Mouse (Mus musculus) gastrocnemius, postnatal 25 days (tissue): ENCODE data around the gene Aunip. TPM values are rescaled to one million over a fixed set of nuclear protein-coding genes. Genes with fewer than 3 reads are reported as not detected.
A peak's percentile ranks its signal among the peaks of the same experiment; 100 is the strongest.
"Not testable (repeated sequence)": the region's sequence is repeated elsewhere in the genome, so short reads cannot be mapped to it uniquely, and the experiment has no call there.

Source experiments
- DNase-seq: peaks from one replicate; pipeline ENCODE4 v3.0.0; 2022
- total RNA-seq, 2 experiments: library from RNA; stranded (reverse); gene quantifications; 1 replicate in 1 of 2; 2 replicates in 1 of 2; pipeline ENCODE4 v1.2.3; 2021

Gene Aunip
- total RNA-seq, 2 experiments from 2014 or later, result not detected

DNA sequence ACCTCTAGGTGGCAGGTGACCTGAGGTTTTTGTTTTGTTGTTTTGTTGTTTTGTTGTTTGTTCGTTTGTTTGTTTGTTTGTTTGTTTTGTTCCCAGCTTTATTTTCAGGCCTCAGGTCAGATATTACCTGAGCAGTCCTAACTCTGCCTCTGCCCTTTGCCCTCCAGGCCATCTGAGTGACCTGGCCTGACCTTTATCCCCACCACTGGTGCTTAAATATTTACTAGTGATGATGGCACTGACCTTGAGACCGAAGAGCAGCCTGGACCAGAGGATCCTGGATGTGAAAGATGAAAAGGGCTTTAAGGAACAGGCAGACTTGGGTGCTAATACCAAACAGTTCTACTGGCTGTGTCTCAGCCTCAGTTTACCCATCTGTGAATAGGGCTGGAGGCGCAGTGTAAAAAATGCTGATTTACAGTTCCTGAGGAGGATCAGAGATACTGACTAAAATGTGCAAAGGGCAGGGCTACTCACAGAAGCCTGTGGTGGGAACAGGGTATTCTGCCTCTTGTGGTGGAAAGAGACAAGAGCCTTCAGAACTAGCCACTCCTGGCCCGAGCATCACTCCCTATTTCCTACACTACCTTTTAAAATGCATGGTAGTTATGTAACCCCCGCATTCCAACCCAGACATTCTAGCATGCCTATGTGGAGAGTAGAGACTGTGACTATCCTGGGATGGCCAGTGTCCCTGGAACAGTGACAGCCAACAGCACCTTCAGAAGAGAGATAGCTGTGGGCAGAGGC is 25.5 kb upstream of the Aunip start:
- DNase-seq, result no peak

DNA sequence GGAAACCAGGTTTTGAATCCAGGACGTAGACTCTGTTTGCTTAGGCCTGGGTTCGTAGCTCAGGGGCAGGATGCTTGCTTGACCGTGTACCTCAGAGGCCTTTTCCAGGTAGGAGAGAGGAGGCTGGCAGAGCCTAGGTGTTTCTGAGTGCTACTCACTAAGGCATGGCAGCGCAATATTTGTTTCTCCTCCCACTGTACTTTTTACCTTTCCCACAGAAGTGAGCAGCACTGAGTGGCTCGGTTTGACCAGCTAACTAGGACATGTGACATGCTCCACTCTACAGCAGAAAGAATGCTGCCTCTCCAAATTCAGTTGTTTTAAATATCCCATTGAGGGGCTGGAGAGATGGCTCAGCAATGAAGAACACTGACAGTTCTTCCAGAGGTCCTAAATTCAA is 22.6 kb upstream of the Aunip start:
- no peak for DNase-seq

DNA sequence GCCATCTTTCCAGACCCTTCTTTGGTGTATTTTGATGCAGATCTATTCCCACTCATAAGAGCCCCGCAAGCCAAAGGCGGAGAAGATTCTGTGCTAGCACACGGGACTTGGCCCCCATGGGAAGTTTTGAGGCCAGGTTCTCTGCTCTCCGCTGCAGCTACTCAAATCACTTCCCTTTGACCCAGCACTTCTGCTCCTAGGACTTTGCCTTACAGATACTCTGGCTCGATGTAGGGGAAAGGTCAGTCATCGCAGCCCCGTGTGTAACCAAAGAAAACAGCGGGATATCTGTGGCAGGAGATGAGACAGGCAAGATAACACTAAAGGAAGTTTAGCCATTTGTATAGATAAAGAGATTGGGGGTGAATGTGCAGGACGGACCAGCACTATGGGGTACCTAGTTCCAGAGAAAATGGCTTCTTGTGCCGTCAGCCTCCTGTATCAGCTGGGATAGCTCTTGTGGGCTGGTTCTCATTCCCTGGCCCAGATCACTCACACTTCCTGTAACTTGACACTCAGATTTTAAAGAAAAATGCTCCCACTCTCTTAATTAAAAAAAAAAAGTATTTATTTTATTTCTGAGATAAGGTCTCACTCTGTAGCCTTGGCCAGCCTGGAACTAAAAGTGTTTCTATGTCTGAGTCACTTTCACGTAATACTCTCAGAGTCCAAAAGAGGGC is 20.7 kb upstream of the Aunip start:
- DNase-seq, result no peak

DNA sequence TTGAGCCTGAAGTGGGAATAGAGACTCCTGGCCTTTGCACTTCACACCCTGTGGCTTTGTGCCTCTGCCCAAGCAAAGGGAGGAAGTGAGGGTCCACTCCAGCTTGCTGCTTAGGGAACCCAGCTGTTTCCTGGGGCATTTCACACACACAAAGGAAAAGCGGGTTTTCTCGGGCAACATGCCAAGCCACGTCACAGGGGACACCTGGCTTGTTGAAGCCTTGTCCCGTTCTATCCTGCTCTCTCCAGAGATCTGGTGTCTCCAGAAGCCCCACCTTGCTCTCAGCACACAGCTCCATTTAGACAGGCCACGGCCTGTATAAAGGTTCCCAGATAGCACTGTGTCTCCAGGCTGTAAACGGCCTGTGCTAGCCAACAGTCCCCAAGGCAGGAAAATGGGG is 19.1 kb upstream of the Aunip start:
- no peak for DNase-seq

DNA sequence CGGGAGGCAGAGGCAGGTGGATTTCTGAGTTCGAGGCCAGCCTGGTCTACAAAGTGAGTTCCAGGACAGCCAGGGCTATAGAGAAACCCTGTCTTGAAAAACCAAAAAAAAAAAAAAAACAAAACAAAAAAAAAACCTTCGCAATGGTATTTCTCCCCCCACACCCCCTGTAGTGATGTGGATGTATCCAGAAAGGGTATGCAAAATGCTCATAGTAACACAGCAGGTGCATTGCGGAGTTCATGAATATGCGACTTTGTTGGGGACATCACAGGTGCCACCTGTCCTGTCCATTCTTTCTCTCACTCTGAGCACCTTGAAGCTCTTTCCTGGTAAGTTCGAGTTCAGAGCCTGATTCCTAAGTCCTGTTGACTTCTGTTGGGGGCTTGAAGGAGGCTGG is 16.6 kb upstream of the Aunip start:
- DNase-seq, result not testable (repeated sequence)

DNA sequence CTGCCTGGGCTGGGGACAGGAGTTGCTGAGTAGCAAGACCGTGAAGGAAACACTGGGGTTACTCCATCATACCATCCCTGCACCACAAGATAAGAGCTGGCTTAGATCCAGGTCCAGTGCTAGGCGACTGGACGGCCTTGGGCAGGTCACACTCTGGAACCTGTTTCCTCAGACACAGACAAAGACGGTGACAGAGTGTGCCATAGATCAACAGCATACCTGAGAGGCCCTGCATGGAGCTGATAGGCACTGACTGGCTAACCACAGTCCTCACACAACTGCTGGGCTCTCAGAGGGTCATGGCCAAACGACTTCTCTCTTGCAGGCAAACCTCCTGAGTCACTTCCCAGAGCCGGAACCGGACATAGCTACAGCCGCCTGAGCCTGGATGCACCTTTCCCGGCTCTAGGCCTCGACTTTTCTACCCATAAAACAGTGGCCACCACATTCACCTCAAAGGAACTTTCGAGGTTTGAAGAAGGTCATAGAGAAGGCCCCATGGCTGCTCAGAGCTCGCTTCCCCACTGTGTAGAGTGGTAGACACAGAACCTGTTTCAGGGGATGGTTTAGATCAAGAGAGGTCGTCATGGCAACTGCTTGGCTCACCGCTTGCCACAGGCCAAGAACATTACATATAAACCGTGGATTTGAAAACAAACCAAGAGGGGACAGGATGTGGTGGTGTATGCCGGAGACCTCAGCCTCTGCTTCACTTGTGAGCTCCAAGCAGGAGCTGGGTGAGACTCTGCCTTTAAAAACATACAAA is 15.8 kb upstream of the Aunip start:
- DNase-seq, result no peak

DNA sequence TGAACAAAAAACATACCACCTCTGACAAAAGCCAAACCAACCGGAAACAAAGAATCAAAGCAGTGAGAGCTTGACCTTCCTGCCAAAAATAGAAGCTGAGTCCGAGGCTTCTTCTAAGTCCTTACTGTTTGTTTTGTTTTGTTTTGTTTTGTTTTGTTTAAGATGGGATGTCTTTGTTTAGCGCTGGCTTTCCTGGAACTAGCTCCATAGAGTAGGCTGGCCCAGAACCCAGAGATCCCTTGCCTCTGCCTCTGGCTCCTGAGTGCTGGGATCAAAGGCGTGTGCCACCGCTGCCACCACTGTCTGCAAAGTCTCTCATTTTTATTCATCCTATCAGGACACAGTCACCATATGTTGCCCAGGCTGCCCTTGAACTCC is 15.3 kb upstream of the Aunip start:
- DNase-seq, result no peak

DNA sequence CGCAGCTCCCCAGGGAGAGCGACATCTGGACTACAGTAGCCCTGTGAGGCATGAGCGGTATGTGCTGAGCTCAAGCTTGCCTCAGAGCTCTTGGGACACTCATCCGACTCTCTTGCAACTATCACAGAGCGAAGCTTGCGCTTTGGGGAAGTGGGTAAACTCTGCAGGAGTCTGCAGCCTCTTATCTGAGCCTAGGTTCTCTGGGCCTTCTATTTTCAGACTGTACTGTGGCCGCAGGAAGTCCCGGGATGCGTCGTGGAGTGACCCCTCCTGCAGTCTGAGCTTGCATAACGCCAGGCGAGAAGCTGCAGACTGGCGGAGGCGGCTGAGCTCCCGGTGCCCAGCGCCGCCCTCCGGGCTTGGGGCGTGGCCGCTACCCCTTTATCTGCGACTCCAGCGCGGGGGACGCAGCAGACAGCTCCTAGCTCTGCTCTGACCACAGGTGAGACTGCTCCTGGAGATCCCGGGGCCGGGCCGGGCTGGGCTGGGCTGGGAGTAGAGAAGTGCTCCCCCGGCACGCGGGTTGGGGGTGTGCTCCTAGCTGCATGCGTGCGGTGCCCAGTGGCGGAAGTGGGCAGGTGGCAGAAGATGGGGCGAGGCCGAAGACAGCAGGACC is 14.1 kb upstream of the Aunip start, which contains the start of gene Paqr7:
Paqr7 (plus strand) TSS at position 103 of the 616 bp plus-strand sequence.
- DNase-seq, result peak; percentile 78

DNA sequence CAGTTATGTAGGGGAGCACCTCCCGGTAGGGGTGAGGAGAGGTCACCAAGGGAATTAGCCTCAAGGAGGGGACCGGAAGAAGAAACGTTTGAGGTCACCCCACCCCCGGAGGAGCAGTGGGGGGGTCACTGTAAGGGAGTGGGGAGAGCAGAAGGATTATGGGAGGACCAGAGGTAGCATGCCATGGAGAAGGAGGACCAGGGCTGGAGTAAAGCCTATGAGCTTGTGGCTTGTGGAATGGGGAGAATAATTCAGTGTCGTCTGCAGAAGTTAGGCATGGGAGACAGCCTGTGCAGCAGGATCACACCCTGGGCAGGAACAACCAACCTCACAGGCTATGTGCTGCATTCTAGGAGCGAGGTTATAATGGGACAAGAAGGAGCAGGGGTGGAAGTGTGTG is 13.6 kb upstream of the Aunip start:
- no peak for DNase-seq

DNA sequence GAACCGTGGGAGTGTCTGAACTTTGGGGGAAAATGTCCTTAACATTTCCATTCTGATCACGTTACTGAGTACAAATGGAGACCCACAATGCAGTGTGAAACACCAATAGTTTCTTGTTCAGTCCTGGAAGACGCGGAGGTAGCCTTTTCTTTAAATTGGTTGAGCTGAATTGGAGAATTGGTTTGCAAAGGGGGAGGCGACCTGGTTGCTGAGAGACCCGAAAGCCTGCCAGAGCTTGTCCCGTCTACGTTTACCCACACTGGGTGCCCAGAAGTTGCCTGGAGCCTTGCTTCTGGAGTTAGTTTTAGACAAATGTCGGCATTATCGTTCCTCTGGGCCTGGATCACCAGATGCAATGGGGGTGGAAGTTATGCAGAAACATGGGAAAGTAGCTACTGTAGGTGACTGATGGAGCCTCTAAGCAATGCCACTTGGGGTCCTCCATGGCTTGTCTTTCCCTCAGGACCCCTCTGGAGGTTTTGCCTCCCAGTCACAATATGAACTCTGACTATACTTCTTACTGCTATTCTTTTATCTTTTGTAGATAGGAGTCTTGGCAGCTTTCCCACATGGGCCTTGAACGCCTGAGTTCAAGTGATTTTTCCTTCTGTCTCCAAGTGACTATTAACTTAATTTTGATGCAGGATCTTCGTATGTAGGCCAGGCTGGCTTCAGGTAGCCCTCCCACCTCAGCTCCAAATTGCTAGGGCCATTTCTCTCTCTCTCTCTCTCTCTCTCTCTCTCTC is 12.6 kb upstream of the Aunip start:
- DNase-seq, result no peak

DNA sequence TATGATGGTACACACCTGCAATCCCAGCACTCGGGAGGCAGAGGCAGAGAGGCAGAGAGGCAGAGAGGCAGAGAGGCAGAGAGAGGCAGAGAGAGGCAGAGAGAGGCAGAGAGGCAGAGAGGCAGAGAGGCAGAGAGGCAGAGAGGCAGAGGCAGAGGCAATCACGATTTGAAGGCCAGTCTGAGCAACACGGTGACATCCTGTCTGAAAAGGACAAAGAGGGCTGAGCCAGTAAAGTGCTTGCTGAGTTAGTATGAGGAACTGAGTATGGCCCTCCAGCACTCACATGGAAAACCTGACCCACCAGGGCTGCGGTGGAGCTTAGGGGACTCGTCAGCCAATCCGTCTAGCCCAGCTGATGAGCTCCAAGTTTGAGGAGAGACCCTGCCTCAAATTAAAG is 11.8 kb upstream of the Aunip start:
- not testable (repeated sequence) for DNase-seq

DNA sequence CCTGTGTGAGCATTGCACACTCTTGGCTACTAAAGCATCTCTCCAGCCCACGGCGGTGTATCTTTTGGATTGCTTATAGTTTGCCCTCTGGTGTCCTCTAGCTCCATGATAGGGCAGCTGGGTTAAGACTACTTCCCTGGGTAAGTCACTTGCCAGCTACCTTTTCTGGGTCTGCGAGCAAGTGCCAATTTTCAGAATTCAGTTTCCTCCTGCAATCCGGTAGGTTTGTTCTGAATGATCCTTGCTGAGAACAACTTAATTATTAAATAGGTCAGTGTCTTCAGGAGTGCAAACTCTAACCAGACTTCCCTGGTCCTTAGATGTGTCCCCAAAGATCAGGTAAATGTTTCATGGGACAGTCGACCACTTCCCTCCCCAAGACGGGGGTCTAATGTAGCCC is 9.7 kb upstream of the Aunip start:
- no peak for DNase-seq

DNA sequence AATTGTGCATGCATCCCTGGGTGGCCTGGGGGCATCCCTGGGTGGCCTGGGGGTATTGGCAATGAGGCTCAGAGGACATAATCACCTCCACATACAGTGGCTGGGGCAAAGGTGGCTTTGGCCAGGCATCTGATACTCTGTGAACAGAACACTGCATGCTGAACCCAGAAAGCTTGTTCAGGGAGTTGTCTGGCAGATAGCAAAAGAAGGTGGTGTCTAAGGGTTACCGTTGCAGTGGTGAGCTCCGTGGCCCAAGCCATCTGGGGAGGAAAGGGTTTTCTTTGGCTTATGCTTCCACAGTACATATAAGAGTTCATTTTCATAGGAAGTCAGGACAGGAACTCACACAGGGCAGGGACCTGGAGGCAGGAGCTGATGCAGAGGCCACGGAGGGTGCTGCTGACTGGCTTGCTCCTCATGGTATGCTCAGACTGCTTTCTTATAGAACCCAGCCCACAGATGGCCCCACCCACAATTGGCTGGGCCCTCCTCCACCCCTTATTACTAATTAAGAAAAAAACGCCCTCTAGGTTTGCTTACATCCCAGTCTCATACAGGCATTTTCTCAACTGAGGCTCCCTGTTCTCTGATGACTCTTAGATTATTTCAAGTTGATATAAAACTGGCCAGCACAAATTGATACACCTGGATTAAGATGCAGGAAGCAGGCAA is 7.0 kb upstream of the Aunip start:
- DNase-seq, result no peak

DNA sequence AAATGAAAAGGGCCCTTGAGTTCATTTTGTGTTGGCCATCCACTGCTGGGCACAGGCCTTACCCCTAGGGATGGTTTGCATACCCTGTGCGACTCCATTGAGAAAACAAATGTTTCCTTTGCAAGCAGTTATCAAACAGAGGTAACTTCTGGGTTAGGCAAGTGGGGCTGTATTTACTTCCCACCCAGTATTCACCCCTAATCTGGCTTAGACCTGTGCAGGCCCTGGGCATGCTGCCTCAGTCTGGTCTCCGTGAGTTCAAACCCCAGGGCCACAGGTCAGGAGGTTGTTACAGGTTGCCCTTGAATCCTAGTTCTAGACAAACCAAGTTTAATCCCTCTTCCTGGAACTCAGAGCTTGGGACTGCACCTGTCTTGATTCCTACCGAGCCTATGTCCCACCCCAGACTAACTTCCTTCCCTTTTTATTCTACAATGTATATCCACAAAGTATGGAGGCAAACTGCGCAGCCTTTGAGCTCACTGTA is 5.5 kb upstream of the Aunip start:
- DNase-seq, result no peak

DNA sequence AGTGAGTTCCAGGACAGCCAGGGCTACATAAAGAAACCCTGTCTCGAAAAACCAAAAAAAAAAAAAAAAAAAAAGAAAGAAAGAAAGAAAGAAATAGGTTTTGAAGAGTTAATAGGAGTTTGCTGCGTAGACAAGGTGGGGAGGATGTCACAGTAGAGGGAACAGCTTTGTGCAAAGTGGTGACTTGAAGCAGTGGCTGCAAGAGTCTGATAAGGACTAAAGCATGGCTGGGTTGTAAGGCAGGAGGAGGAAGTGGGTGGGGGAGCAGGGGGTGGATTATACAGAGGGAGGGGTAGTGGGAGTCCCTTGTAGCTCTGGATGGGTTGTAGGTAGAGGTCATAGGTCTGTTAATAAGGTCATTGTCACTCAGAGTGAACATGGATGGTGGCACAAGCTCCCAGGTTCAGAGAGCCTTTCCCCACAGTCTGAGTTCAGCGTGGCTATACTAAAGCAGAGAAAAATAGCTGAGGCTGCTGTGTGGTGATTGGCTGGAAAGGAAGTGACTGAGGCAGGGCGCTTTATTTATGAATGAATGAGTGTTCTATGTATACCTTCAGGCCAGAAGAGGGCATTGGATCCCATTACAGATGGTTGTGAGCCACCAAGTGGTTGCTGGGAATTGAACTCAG is 4.7 kb upstream of the Aunip start:
- DNase-seq, result no peak

DNA sequence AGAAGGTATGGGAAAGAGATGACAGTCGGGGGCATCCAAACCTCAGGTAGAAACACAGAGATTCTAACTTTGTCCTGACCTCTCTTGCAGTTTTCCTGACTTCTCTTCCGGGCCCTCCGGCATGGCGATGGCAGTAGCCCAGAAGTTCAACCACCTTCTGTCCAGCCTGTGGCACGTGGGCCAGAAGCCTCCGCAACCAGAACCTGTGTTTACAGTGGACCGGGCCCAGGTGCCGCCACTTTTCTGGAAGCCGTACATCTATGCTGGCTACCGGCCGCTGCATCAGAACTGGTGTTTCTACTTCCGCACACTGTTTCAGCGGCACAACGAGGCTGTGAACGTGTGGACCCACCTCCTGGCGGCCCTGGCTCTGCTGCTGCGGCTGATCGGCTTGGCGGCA is 4.1 kb upstream of the Aunip start:
- no peak for DNase-seq

DNA sequence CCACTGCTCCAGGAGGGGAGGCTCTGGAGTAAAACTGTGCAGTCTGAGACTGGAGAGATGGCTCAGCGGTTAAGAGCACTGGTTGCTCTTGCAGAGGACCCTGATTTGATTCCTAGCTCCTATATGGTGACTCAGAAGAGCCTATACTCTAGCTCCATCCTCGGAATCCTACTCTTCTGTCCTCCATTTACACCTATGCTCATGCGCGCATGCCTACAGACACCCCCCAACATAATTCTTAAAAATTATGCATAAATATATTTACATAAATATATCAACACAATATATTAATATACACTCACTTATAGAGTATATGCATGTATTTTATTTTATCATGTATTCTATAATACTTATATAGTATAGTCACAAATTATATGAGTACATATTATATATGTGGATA is 403 bp upstream of the Aunip start:
- no peak for DNase-seq

DNA sequence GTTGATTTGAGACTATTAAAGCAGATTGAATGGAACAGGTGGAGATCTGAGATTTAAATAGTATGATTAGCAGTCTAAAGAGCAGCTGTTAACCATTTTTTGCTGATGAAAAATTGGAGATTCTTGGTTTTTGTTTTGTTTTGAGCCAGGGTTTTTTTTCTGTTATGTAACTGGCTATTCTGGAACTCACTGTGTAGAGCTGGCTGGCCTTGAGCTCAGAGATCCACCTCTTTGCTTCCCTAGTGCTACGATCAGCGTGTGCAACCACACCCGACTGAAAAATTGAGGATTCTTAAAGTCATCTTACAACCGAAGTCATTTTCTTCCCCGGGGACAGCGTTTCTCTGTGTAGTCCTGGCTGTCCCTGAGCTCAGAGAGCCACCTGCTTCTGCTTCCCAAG is 931 bp downstream of the Aunip start:
- no peak for DNase-seq

DNA sequence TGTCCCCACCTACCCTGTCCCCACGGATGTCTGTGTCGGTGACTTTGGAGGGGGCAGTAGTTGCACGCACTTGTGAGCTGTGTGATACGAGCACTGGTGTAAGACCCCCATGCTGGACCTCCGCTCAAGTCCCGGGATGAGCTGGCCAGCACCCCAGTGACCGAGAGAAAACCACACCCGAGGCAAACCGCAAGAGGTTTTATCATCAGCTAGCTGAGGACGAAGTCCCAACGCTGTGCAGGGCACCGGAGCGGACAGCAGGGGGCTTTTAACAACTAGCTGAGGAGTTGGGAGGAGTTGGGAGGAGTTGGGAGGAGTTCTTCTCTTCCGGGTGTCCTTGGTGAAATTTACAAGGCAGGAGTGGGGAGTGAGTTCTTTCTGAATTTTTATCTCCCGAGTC is 2.0 kb downstream of the Aunip start:
- peak; percentile 59 for DNase-seq

DNA sequence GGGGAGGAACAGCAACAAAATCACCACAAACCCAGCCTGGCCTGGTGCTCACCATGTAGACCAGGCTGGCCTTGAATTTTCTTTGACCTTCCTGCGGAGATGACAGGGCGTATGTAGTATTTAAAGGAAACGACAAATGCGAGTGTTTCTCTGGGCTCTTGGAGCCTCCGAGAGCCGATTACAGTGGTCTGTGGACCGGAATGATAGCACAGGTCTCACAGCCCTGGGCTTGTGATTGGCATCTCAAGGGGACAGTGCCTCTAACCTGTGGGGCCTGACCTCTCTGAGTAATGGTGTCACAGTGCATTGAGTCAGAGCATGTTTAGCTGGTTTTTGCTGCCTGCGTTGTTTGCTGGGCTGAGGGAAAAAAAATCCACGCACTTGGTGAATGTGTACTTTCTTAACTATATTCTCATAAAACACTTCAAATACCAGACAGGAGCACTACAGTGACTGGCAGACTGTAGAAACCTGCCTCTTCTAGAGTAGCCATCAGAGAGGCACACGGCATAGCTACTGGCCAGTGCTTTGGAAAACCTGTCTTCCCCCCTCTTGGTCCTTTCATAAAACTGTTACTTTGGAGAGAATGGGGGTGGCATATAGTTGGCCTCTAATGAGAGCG is 3.6 kb downstream of the Aunip start:
- no peak for DNase-seq
